Mouse (Mus musculus): ENCODE data around the gene Elp4.

- TF ChIP-seq POLR2A (IDR thresholded peaks at IDR 0.05; ENCODE audit: low read depth, low read length), result no peak
- no peak for TF ChIP-seq CTCF (IDR thresholded peaks at IDR 0.05; ENCODE audit: borderline replicate concordance, insufficient read depth, low read length)
These were observed 221.6 kb downstream of the Elp4 start for GRCm38 (mm10) chr2:105682634-105683351.

Measured in embryonic fibroblast, embryonic 13.5 days (primary cell).